Mouse (Mus musculus) C2C12 (cell line): ENCODE measurements around the gene Vmn1r91. TPM values are rescaled to one million over a fixed set of nuclear protein-coding genes. Genes with fewer than 3 reads are reported as not detected.
"Not testable (repeated sequence)": the region's sequence is repeated elsewhere in the genome, so short reads cannot be mapped to it uniquely, and the experiment has no call there.

ENCODE experiments used
- H3K27me3 ChIP-seq: one replicate; pipeline ENCODE4 v1.6.1; 2011; ENCODE audit not compliant: control insufficient read depth, insufficient read depth, insufficient read length
- H3K36me3 ChIP-seq: one replicate; pipeline ENCODE4 v1.6.1; 2011; ENCODE audit not compliant: control insufficient read depth, insufficient read depth
- H3K4me3 ChIP-seq: one replicate; pipeline ENCODE4 v1.5.1; 2011; ENCODE audit warnings: mild to moderate bottlenecking, control low read depth; ENCODE audit not compliant: poor library complexity, insufficient read depth, severe bottlenecking
- H3K79me2 ChIP-seq: one replicate; pipeline ENCODE4 v1.6.1; 2011; ENCODE audit not compliant: control insufficient read depth, insufficient read depth
- H3K79me3 ChIP-seq: one replicate; pipeline ENCODE4 v1.6.1; 2011; ENCODE audit warnings: low read depth, control low read depth
- H3ac ChIP-seq: one replicate; pipeline ENCODE3; 2011; ENCODE audit warnings: low read depth; ENCODE audit not compliant: control insufficient read depth, insufficient read length
- long read RNA-seq, 2 experiments: library from polyadenylated mRNA; unstranded; transcript quantifications; one replicate each; pipeline ENCODE4 v2.0.0; 2019 to 2020
- polyA plus RNA-seq: library from polyadenylated mRNA; unstranded; fragments of >200 nt; fragmentation: generic; extraction: Trizol; gene quantifications from one replicate; pipeline ENCODE4 v1.2.1, GENCODE M21; 2012; ENCODE audit warnings: missing spikeins

Vmn1r91 gene
- polyA plus RNA-seq = not detected
- long read RNA-seq, experiment 1 = 0 reads
- long read RNA-seq, experiment 2 = 0 reads

- H3K4me3 ChIP-seq, H3K27me3 ChIP-seq, H3K79me2 ChIP-seq, H3ac ChIP-seq, H3K36me3 ChIP-seq, H3K79me3 ChIP-seq: not testable (repeated sequence)
These were observed at the start of gene Vmn1r91 for GRCm38 (mm10) chr7:20099380-20099779. Gene Vmn1r91 (plus strand): TSS chr7:20099680.

- not testable (repeated sequence) for H3K4me3 ChIP-seq, H3K79me2 ChIP-seq, H3K79me3 ChIP-seq, H3K27me3 ChIP-seq, H3ac ChIP-seq, H3K36me3 ChIP-seq
These were observed 35.4 kb upstream of the Vmn1r91 start for GRCm38 (mm10) chr7:20064100-20064499.

GRCm38 (mm10) chr7:20078118-20078517 is 21.4 kb upstream of the Vmn1r91 start:
- not testable (repeated sequence) for H3K36me3 ChIP-seq, H3K79me2 ChIP-seq, H3K27me3 ChIP-seq, H3K4me3 ChIP-seq, H3ac ChIP-seq, H3K79me3 ChIP-seq

GRCm38 (mm10) chr7:20122479-20122878 is 23.0 kb downstream of the Vmn1r91 start, which contains the start of gene Gm16442:
Gene Gm16442 (minus strand): TSS chr7:20122579.
- H3K27me3 ChIP-seq, H3K36me3 ChIP-seq, H3K4me3 ChIP-seq, H3ac ChIP-seq, H3K79me2 ChIP-seq, H3K79me3 ChIP-seq: not testable (repeated sequence)

- H3K79me2 ChIP-seq, H3K4me3 ChIP-seq, H3ac ChIP-seq, H3K27me3 ChIP-seq, H3K36me3 ChIP-seq, H3K79me3 ChIP-seq: not testable (repeated sequence)
These were observed 39.5 kb downstream of the Vmn1r91 start, which contains the start of gene Vmn1r93 for GRCm38 (mm10) chr7:20138988-20139387. Gene Vmn1r93 (minus strand): TSS chr7:20139088.

Other genes with a start within 250 kb of the Vmn1r91 start
- gene Gm19345, start 247.7 kb upstream of the Vmn1r91 start, polyA plus RNA-seq = not detected
- not detected for gene Ceacam16, start 238.4 kb upstream of the Vmn1r91 start, polyA plus RNA-seq
- not detected for gene Ceacam19, start 211.7 kb upstream of the Vmn1r91 start, polyA plus RNA-seq
- gene Pvr, start 178.5 kb upstream of the Vmn1r91 start, polyA plus RNA-seq = 16.5 TPM
- gene Igsf23, start 148.9 kb upstream of the Vmn1r91 start, polyA plus RNA-seq = 0.06 TPM
- not detected for gene Ceacam20, start 134.3 kb upstream of the Vmn1r91 start, polyA plus RNA-seq
- gene Nlrp9b, start 108.2 kb upstream of the Vmn1r91 start, polyA plus RNA-seq = not detected
- gene Gm16442, start 22.9 kb downstream of the Vmn1r91 start, polyA plus RNA-seq = not detected
- not detected for gene Vmn1r93, start 39.4 kb downstream of the Vmn1r91 start, polyA plus RNA-seq
- gene Vmn1r94, start 68.7 kb downstream of the Vmn1r91 start, polyA plus RNA-seq = not detected
- not detected for gene Vmn1r95, start 94.0 kb downstream of the Vmn1r91 start, polyA plus RNA-seq
- gene Gm6164, start 105.9 kb downstream of the Vmn1r91 start, polyA plus RNA-seq = not detected
- not detected for gene Gm4498, start 134.1 kb downstream of the Vmn1r91 start, polyA plus RNA-seq
- not detected for gene Gm5890, start 163.2 kb downstream of the Vmn1r91 start, polyA plus RNA-seq
- not detected for gene Gm4133, start 234.4 kb downstream of the Vmn1r91 start, polyA plus RNA-seq